Mouse (Mus musculus) hindbrain, embryonic 13.5 days (tissue): Measurements from ENCODE around the gene Tas2r113. TPM values are rescaled to one million over a fixed set of nuclear protein-coding genes. Genes with fewer than 3 reads are reported as not detected.
"Not testable (repeated sequence)": the region's sequence is repeated elsewhere in the genome, so short reads cannot be mapped to it uniquely, and the experiment has no call there.

Experiments used
- ATAC-seq: fragments of 200-750 bp; cut with Nextera tagmentation; 2 replicates; pipeline ENCODE4 v1.8.0; 2017; ENCODE audit warnings: moderate TSS enrichment; ENCODE audit not compliant: low FRiP score
- H3K27ac ChIP-seq: fragments of 300-500 bp; sonication (generic); 2 replicates; pipeline ENCODE4 v1.5.1; 2015; ENCODE audit warnings: inconsistent platforms, mild to moderate bottlenecking, moderate library complexity
- H3K27me3 ChIP-seq: fragments of 300-500 bp; sonication (generic); 2 replicates; pipeline ENCODE4 v1.6.1; 2015; ENCODE audit warnings: mild to moderate bottlenecking, inconsistent platforms
- H3K36me3 ChIP-seq: fragments of 300-500 bp; sonication (generic); 2 replicates; pipeline ENCODE4 v1.6.1; 2015; ENCODE audit warnings: mild to moderate bottlenecking, inconsistent platforms
- H3K4me1 ChIP-seq: fragments of 300-500 bp; sonication (generic); replicated peaks from 2 replicates; pipeline ENCODE4 v1.6.1; 2015; ENCODE audit warnings: inconsistent platforms
- H3K4me2 ChIP-seq: fragments of 300-500 bp; sonication (generic); 2 replicates; pipeline ENCODE4 v1.6.1; 2015; ENCODE audit warnings: inconsistent platforms, mild to moderate bottlenecking, moderate library complexity
- H3K4me3 ChIP-seq: fragments of 300-500 bp; sonication (generic); 2 replicates; pipeline ENCODE4 v1.5.1; 2015; ENCODE audit warnings: mild to moderate bottlenecking, inconsistent platforms
- H3K9ac ChIP-seq: fragments of 300-500 bp; sonication (generic); 2 replicates; pipeline ENCODE4 v1.6.1; 2015; ENCODE audit warnings: mild to moderate bottlenecking, inconsistent platforms
- H3K9me3 ChIP-seq: fragments of 300-500 bp; sonication (generic); 2 replicates; pipeline ENCODE4 v1.6.1; 2016; ENCODE audit warnings: inconsistent platforms
- WGBS: fragments of 180-500 bp; shearing (Covaris S2); methylation state at CpG from one replicate; pipeline ENCODE4 v1.1.7; 2015; 5-methylcytosine and 5-hydroxymethylcytosine counted together
- polyA plus RNA-seq: library from polyadenylated mRNA; unstranded; fragments of >200 nt; fragmentation: Nextera tagmentation; extraction: Ambion mirVana; gene quantifications from 2 replicates; pipeline ENCODE4 v1.2.1, GENCODE M21; 2015

Tas2r113 gene
- not detected in 2 replicates for polyA plus RNA-seq

DNA sequence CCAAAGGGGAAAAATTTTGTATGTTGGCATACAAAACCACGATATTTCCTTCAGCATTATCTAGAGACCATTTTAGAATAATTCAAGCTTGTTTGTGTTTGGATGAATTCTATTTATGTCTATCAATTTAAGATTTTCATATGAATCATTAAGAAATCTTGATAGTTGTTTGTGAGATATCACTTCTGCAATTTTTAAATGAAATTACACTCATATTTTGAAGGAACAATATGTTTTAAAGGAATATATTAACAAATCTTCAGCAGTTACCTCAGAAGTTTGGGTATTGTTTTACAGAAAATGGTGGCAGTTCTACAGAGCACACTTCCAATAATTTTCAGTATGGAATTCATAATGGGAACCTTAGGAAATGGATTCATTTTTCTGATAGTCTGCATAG, at the start of gene Tas2r113:
Gene Tas2r113, plus strand, starts transcription at position 301 of the 400 bp plus-strand sequence.
- no peak within 1 kb of the TSS for H3K27ac ChIP-seq
- H3K9ac ChIP-seq, result no peak within 1 kb of the TSS
- no peaks in the 10 kb centered on the region for H3K9me3 ChIP-seq
- no peak within 1 kb of the TSS for H3K4me2 ChIP-seq
- 85% methylated on average over 1 of the region's 1 CpGs for WGBS
- no peaks in the 10 kb centered on the region for H3K4me1 ChIP-seq
- ATAC-seq, result no peak
- no peaks in the 10 kb centered on the region for H3K27me3 ChIP-seq
- no peaks in the 10 kb centered on the region for H3K36me3 ChIP-seq
- H3K4me3 ChIP-seq, result no peak within 1 kb of the TSS

DNA sequence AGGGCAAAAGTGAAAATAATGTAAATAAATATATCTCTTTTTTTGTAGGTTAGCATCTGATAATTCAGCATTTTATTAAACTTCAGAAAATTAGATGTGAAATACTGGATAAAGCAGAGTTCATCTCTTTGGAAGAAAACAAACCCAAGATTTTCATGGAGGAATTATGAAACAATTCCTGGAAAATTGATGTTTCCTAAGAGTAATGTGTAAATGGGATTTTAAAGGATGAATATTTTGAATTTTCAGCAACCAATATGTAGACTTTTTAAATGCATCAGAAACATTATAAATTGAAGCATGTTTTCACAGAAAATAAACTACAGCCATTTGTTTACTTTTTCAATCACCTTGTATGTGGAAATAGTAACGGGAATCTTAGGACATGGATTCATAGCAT, 46.0 kb upstream of the Tas2r113 start, which contains the start of gene Tas2r123:
Gene Tas2r123, plus strand, starts transcription at position 301 of the 400 bp plus-strand sequence.
- H3K9ac ChIP-seq, result no peak within 1 kb of the TSS
- H3K4me2 ChIP-seq, result no peak within 1 kb of the TSS
- H3K4me1 ChIP-seq, result no peaks in the 10 kb centered on the region
- WGBS, result 74% methylated on average over 1 of the region's 1 CpGs
- H3K27me3 ChIP-seq, result no peaks in the 10 kb centered on the region
- no peak within 1 kb of the TSS for H3K4me3 ChIP-seq
- no peak for ATAC-seq
- no peaks in the 10 kb centered on the region for H3K9me3 ChIP-seq
- H3K27ac ChIP-seq, result no peak within 1 kb of the TSS
- no peaks in the 10 kb centered on the region for H3K36me3 ChIP-seq

DNA sequence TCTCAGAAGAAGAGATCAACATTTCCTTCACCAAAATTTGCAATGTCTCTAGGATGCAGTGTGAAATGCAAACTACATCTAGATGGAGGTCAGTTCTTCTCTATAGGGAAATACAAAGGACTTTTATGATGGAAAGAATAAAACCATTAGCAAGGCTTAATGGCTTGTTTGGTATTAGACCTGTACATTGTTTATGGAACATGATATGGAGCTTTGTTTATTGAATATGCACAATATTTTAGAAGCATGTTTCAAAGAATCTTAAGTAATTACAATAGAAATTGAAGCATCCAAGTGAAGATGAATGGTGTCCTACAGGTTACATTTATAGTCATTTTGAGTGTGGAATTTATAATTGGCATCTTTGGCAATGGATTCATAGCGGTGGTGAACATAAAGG, 37.7 kb upstream of the Tas2r113 start, which contains the start of gene Tas2r116:
Gene Tas2r116, plus strand, starts transcription at position 301 of the 400 bp plus-strand sequence.
- WGBS, result 81% methylated on average over 1 of the region's 1 CpGs
- Histone ChIP-seq H3K9ac (no peak within 1 kb of the TSS), H3K4me3 (no peak within 1 kb of the TSS), H3K9me3 (no peaks in the 10 kb centered on the region), H3K4me2 (no peak within 1 kb of the TSS), H3K36me3 (no peaks in the 10 kb centered on the region), H3K27me3 (no peaks in the 10 kb centered on the region), H3K27ac (no peak within 1 kb of the TSS), H3K4me1 (no peaks in the 10 kb centered on the region)
- no peak for ATAC-seq

DNA sequence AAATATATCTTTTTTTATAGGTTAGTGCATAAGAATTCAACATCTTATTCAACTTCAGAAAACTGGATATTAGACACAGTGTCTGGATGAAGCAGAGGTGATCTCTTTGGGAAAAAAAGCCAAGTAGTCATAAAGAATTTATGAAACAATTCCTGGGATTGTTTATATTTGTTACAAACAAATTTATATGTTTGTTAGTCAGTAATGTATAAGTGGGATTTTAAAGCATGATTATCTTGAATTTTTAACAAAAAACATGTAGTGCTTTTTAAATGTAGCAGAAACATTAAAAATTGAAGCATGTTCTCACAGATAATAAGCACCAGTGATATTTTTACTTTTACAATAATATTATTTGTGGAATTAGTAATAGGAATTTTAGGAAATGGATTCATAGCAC, 25.1 kb upstream of the Tas2r113 start, which contains the start of gene Tas2r110:
Gene Tas2r110, plus strand, starts transcription at position 301 of the 400 bp plus-strand sequence.
- H3K27ac ChIP-seq, result no peak within 1 kb of the TSS
- H3K9ac ChIP-seq, result no peak within 1 kb of the TSS
- H3K4me2 ChIP-seq, result no peak within 1 kb of the TSS
- H3K9me3 ChIP-seq, result no peaks in the 10 kb centered on the region
- no peaks in the 10 kb centered on the region for H3K27me3 ChIP-seq
- no peak within 1 kb of the TSS for H3K4me3 ChIP-seq
- ATAC-seq, result no peak
- no peaks in the 10 kb centered on the region for H3K36me3 ChIP-seq
- no peaks in the 10 kb centered on the region for H3K4me1 ChIP-seq

DNA sequence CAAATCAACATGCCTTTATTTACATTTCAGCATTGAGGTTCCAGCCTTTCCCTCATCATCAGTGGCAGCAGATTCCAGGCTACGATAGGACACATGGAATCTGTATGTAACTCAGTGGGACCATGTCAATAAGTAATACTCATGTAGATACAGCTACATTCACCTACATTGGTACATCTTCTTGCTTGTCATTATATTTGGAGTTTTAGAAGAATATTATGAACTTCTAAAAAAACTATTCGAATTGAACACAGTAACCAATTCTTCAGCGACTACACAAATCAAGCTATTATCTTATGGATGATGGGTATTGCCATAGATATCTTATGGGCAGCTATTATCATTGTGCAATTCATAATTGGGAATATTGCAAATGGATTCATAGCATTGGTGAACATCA, 16.5 kb downstream of the Tas2r113 start, which contains the start of gene Tas2r125:
Gene Tas2r125, plus strand, starts transcription at position 301 of the 400 bp plus-strand sequence.
- no peaks in the 10 kb centered on the region for H3K9me3 ChIP-seq
- H3K27me3 ChIP-seq, result no peaks in the 10 kb centered on the region
- no peak within 1 kb of the TSS for H3K9ac ChIP-seq
- no peaks in the 10 kb centered on the region for H3K36me3 ChIP-seq
- 81% methylated on average over 3 of the region's 3 CpGs for WGBS
- no peak within 1 kb of the TSS for H3K4me2 ChIP-seq
- H3K27ac ChIP-seq, result no peak within 1 kb of the TSS
- no peak within 1 kb of the TSS for H3K4me3 ChIP-seq
- H3K4me1 ChIP-seq, result no peaks in the 10 kb centered on the region
- ATAC-seq, result no peak

DNA sequence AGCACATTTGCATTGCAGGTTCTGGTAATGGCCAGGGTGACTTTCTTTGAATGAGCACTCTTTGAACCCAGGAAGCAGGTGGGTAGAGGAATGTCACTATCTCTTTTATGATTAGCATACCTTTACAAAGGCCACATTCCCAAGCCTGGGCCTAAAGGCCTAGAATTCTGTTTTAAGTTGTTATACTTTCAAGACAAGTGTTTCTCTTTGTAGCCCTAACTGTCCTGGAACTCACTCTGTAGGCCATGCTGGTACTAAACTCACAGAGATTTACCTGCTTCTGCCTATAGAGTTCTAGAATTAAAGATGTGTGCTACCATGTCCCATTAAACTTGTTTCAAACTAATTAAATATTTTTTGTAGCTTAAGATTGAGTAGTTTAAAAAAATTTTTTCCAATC, 48.6 kb downstream of the Tas2r113 start:
- H3K27me3 ChIP-seq, H3K9me3 ChIP-seq, H3K4me3 ChIP-seq, H3K27ac ChIP-seq, H3K36me3 ChIP-seq, H3K4me2 ChIP-seq, ATAC-seq, H3K4me1 ChIP-seq, H3K9ac ChIP-seq: not testable (repeated sequence)

Other genes with a start within 250 kb of the Tas2r113 start
- not detected in 2 replicates for gene A630073D07Rik, start 241.5 kb upstream of the Tas2r113 start, polyA plus RNA-seq
- not detected in 2 replicates for gene Tas2r120, start 236.1 kb upstream of the Tas2r113 start, polyA plus RNA-seq
- not detected in 2 replicates for gene Tas2r121, start 192.0 kb upstream of the Tas2r113 start, polyA plus RNA-seq
- gene Tas2r122, start 181.1 kb upstream of the Tas2r113 start, polyA plus RNA-seq, result not detected in 2 replicates
- not detected in 2 replicates for gene Tas2r115, start 155.0 kb upstream of the Tas2r113 start, polyA plus RNA-seq
- gene Tas2r124, start 138.3 kb upstream of the Tas2r113 start, polyA plus RNA-seq, result not detected in 2 replicates
- not detected in 2 replicates for gene Tas2r102, start 130.9 kb upstream of the Tas2r113 start, polyA plus RNA-seq
- gene Tas2r136, start 114.8 kb upstream of the Tas2r113 start, polyA plus RNA-seq, result not detected in 2 replicates
- not detected in 2 replicates for gene Tas2r117, start 90.2 kb upstream of the Tas2r113 start, polyA plus RNA-seq
- not detected in 2 replicates for gene Tas2r123, start 45.9 kb upstream of the Tas2r113 start, polyA plus RNA-seq
- gene Tas2r116, start 37.6 kb upstream of the Tas2r113 start, polyA plus RNA-seq, result not detected in 2 replicates
- not detected in 2 replicates for gene Tas2r110, start 25.0 kb upstream of the Tas2r113 start, polyA plus RNA-seq
- not detected in 2 replicates for gene Tas2r125, start 16.6 kb downstream of the Tas2r113 start, polyA plus RNA-seq
- gene Tas2r129, start 58.1 kb downstream of the Tas2r113 start, polyA plus RNA-seq, result not detected in 2 replicates
- gene Tas2r131, start 64.9 kb downstream of the Tas2r113 start, polyA plus RNA-seq, result not detected in 2 replicates
- gene Tas2r109, start 88.0 kb downstream of the Tas2r113 start, polyA plus RNA-seq, result not detected in 2 replicates
- not detected in 2 replicates for gene Tas2r103, start 144.1 kb downstream of the Tas2r113 start, polyA plus RNA-seq
- gene Tas2r140, start 162.8 kb downstream of the Tas2r113 start, polyA plus RNA-seq, result not detected in 2 replicates
- 133 and 138 TPM in 2 replicates for gene Smim10l1, start 211.9 kb downstream of the Tas2r113 start, polyA plus RNA-seq